ENCODE assay signal across 8 mouse cellular contexts in the genomic region with DNA sequence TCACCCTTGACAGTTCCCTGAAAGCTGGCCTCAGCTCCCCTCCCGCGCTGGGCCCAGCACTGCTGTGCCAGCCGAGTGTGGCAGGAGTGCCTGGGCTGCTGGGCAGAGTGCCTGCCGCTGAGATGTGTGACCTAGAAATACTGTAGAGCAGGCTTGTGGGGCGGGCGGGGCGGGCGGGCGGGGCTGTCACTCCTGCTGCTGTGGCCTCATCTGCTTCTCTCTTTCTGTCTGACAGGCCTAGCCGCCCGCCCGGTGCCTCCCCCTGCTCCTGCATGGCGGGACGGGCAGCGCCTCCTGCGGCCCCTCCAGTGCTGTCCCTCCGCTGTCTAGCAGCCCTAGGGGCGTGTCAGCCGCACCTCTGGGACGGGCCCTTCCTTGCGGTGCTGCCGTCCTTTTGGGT. TPM values are rescaled to one million over a fixed set of nuclear protein-coding genes. Genes with fewer than 3 reads are reported as not detected.
DNase-seq lines count a peak whose midpoint lies in the region; ATAC-seq and TF ChIP-seq lines count a peak whose summit lies in the region.

No protein-coding gene starts in this region.

- peak; percentile 80 for ATAC-seq in heart, embryonic 16.5 days (replicated peaks; ENCODE audit: extremely low read depth, insufficient read depth, low FRiP score)
- no peak for ATAC-seq in midbrain, embryonic 14.5 days (ENCODE audit: low FRiP score, low TSS enrichment)

- peak overlapping the region; percentile 63; the same call in 1 of the 2 replicates for H3K27ac ChIP-seq in heart, embryonic 16.5 days (ENCODE audit: low read length)
- H3K27ac ChIP-seq in liver, adult 2 months (replicated peaks; ENCODE audit: insufficient read depth, low read depth, low read length), result no peak overlapping the region
- no peak overlapping the region for H3K27ac ChIP-seq in midbrain, embryonic 14.5 days (replicated peaks; ENCODE audit: low read depth, low read length)

- TF ChIP-seq POLR2A in liver, adult 2 months (IDR thresholded peaks at IDR 0.05; ENCODE audit: extremely low read depth, insufficient read depth, low read length), result no peak

- no peak overlapping the region for H3K9ac ChIP-seq in heart, embryonic 16.5 days (ENCODE audit: low read length)
- no peak overlapping the region for H3K9ac ChIP-seq in liver, adult 2 months (ENCODE audit: low read depth, low read length)
- H3K9ac ChIP-seq in midbrain, embryonic 14.5 days (replicated peaks; ENCODE audit: low read length), result no peak overlapping the region

- no peak overlapping the region for H3K4me2 ChIP-seq in heart, embryonic 16.5 days (ENCODE audit: low read depth, low read length)
- H3K4me2 ChIP-seq in midbrain, embryonic 14.5 days (ENCODE audit: low read length), result no peak overlapping the region

- no peaks in the 10 kb centered on the region for H3K9me3 ChIP-seq in heart, embryonic 16.5 days (replicated peaks; ENCODE audit: control insufficient read depth, low read length)
- no peaks in the 10 kb centered on the region for H3K9me3 ChIP-seq in midbrain, embryonic 14.5 days (ENCODE audit: control insufficient read depth, low read length)

- H3K4me1 ChIP-seq in heart, embryonic 16.5 days (ENCODE audit: control insufficient read depth, insufficient read depth, low read length), result peaks cover 8% of the 10 kb centered on the region
- H3K4me1 ChIP-seq in liver, adult 2 months (ENCODE audit: control insufficient read depth, insufficient read depth, low read length), result peaks cover 16% of the 10 kb centered on the region
- H3K4me1 ChIP-seq in midbrain, embryonic 14.5 days (ENCODE audit: control insufficient read depth, insufficient read depth, low read length), result no peaks in the 10 kb centered on the region

- DNase-seq in heart, adult 8-10 months (ENCODE audit: low spot score), result peak; percentile 52
- no peak for DNase-seq in heart, postnatal 25 days (ENCODE audit: low spot score)
- peak; percentile 87 for DNase-seq in adrenal gland, postnatal 14 days
- peak; percentile 72 for DNase-seq in liver, adult 2 months (ENCODE audit: extremely low read depth, low read depth, low spot score)
- no peak for DNase-seq in midbrain, embryonic 14.5 days
- DNase-seq in thymus, postnatal 4 days, result no peak
- no peak for DNase-seq in embryo, embryonic 10.5 days (ENCODE audit: low spot score)

- 67% methylated on average over 21 of the region's 22 CpGs for WGBS in heart, embryonic 16.5 days
- 91% methylated on average over 22 of the region's 22 CpGs for WGBS in liver, adult 2 months
- WGBS in midbrain, embryonic 14.5 days, result 81% methylated on average over 22 of the region's 22 CpGs

- H3K79me2 ChIP-seq in liver, adult 2 months (ENCODE audit: control insufficient read depth, insufficient read depth, low read length), result peaks cover 2% of the 10 kb centered on the region; the same call in 1 of the 2 replicates

- TF ChIP-seq CTCF in liver, adult 2 months (IDR thresholded peaks at IDR 0.05; ENCODE audit: low read depth, low read length), result no peak

- H3K4me3 ChIP-seq in heart, embryonic 16.5 days (ENCODE audit: low read length), result no peak overlapping the region
- H3K4me3 ChIP-seq in liver, adult 2 months (ENCODE audit: insufficient read depth, low read depth, low read length), result no peak overlapping the region
- H3K4me3 ChIP-seq in midbrain, embryonic 14.5 days (replicated peaks; ENCODE audit: low read depth, low read length), result no peak overlapping the region

- intact Hi-C loops in heart, postnatal 25 days (cut with DNase I), result loop anchor here (2.0 kb wide), 1 partner anchor 15 kb away; no protein-coding TSS in a partner anchor

- peaks cover 44% of the 10 kb centered on the region for H3K36me3 ChIP-seq in heart, embryonic 16.5 days (ENCODE audit: control insufficient read depth, insufficient read depth)
- peaks cover 8% of the 10 kb centered on the region for H3K36me3 ChIP-seq in liver, adult 2 months (ENCODE audit: control insufficient read depth, insufficient read depth, low read length)
- peaks cover 96% of the 10 kb centered on the region for H3K36me3 ChIP-seq in midbrain, embryonic 14.5 days (ENCODE audit: control insufficient read depth, insufficient read depth, low read length)

- H3K27me3 ChIP-seq in heart, embryonic 16.5 days (ENCODE audit: control insufficient read depth, insufficient read depth, low read length), result no peaks in the 10 kb centered on the region
- H3K27me3 ChIP-seq in liver, adult 2 months (ENCODE audit: control insufficient read depth, insufficient read depth, low read length), result no peaks in the 10 kb centered on the region
- no peaks in the 10 kb centered on the region for H3K27me3 ChIP-seq in midbrain, embryonic 14.5 days (ENCODE audit: control insufficient read depth, insufficient read depth, low read length)

RNA-seq across cellular contexts. Expression of a gene that starts 19.6 kb away (rescaled TPM):
- total RNA-seq in heart, adult 8-10 months (2022), result 1 to 10 TPM in 1 of 4 experiments, under 1 TPM in 3; 0.54 to 1.1 (median 0.77) TPM
- total RNA-seq in heart, postnatal 25 days (2021), result 1 to 10 TPM; 1.9 to 2.2 TPM
- total RNA-seq in adrenal gland, postnatal 14 days (2021), result 18.6 and 20.8 TPM in 2 replicates
- 5.6 and 6.7 TPM in 2 replicates for polyA plus RNA-seq in heart, embryonic 16.5 days (2015; fragmentation: Nextera tagmentation; extraction: Ambion mirVana)
- 1.1 and 2.6 TPM in 2 replicates for total RNA-seq in liver, adult 2 months (2014; rRNA removed)
- 4.4 and 4.6 TPM in 2 replicates for polyA plus RNA-seq in liver, adult 2 months (2012; rRNA removed)
- polyA plus RNA-seq in midbrain, embryonic 14.5 days (2014; fragmentation: Nextera tagmentation; extraction: Ambion mirVana), result 2.3 and 3.2 TPM in 2 replicates

RNA-seq across cellular contexts. Expression of a gene that starts 19.9 kb away (rescaled TPM):
- 10 to 100 TPM; 57.5 to 90.1 (median 67.6) TPM for total RNA-seq in heart, adult 8-10 months (2022)
- total RNA-seq in heart, postnatal 25 days (2021), result 10 to 100 TPM; 61.1 to 66.7 TPM
- total RNA-seq in adrenal gland, postnatal 14 days (2021), result 91.0 and 96.9 TPM in 2 replicates
- 111 and 124 TPM in 2 replicates for polyA plus RNA-seq in heart, embryonic 16.5 days (2015; fragmentation: Nextera tagmentation; extraction: Ambion mirVana)
- total RNA-seq in liver, adult 2 months (2014; rRNA removed), result 63.3 and 75.6 TPM in 2 replicates
- polyA plus RNA-seq in liver, adult 2 months (2012; rRNA removed), result 65.5 and 72.8 TPM in 2 replicates
- 29.7 and 33.7 TPM in 2 replicates for polyA plus RNA-seq in midbrain, embryonic 14.5 days (2014; fragmentation: Nextera tagmentation; extraction: Ambion mirVana)

RNA-seq across cellular contexts. Expression of a gene that starts 35.5 kb away (rescaled TPM):
- total RNA-seq in heart, adult 8-10 months (2022), result 10 to 100 TPM; 73.6 to 90.4 (median 83.5) TPM
- 10 to 100 TPM; 94.5 to 95.3 TPM for total RNA-seq in heart, postnatal 25 days (2021)
- 99.9 and 115 TPM in 2 replicates for total RNA-seq in adrenal gland, postnatal 14 days (2021)
- polyA plus RNA-seq in heart, embryonic 16.5 days (2015; fragmentation: Nextera tagmentation; extraction: Ambion mirVana), result 125 and 134 TPM in 2 replicates
- total RNA-seq in liver, adult 2 months (2014; rRNA removed), result 15.3 and 18.8 TPM in 2 replicates
- polyA plus RNA-seq in liver, adult 2 months (2012; rRNA removed), result 11.7 and 17.4 TPM in 2 replicates
- 621 and 628 TPM in 2 replicates for polyA plus RNA-seq in midbrain, embryonic 14.5 days (2014; fragmentation: Nextera tagmentation; extraction: Ambion mirVana)

Comparison
In these comparisons a context has a peak if more than half of its experiments do, and no peak if none do; other contexts are left out.
1. DNase-seq: peak in heart, adult 8-10 months (single experiment), adrenal gland, postnatal 14 days (single experiment) and liver, adult 2 months (single experiment); none in heart, postnatal 25 days (single experiment), midbrain, embryonic 14.5 days (single experiment), thymus, postnatal 4 days (single experiment) and embryo, embryonic 10.5 days (single experiment).